Mouse (Mus musculus): Measurements from ENCODE around the gene 1700057G04Rik.

- TF ChIP-seq CTCF (IDR thresholded peaks at IDR 0.05; ENCODE audit: low read depth, low read length): no peak
- TF ChIP-seq POLR2AphosphoS5 (IDR thresholded peaks at IDR 0.05; ENCODE audit: insufficient replicate concordance, low read depth, low read length): no peak
- no peak for TF ChIP-seq GATA1 (IDR thresholded peaks at IDR 0.05; ENCODE audit: borderline replicate concordance, low read length)
These were observed 35.0 kb upstream of the 1700057G04Rik start for GRCm38 (mm10) chr9:92273956-92274762.
